Mouse (Mus musculus) liver, postnatal 0 days (tissue): ENCODE measurements at regions not wholly inside any gene's neighbourhood (a gene's known extent, or its start where the extent isn't known, plus 50 kb on each side); places are given as distances from the start of the nearest gene placed in this dataset.

Experiments used
- CTCF ChIP-seq: sonication (generic); IDR thresholded peaks from 2 replicates; pipeline ENCODE4 v1.5.1; 2016; ENCODE audit warnings: antibody characterized with exemption, low read depth
- EP300 ChIP-seq: IDR thresholded peaks from 2 replicates; pipeline ENCODE4 v1.6.1; 2016; ENCODE audit warnings: antibody characterized with exemption, low read depth, mild to moderate bottlenecking

- TF ChIP-seq CTCF (no peak), EP300 (no peak)
These were observed 166.2 kb downstream of the Cdh26 start for GRCm38 (mm10) chr2:178596312-178597083.
